Comparison of ENCODE assay signal across 11 mouse cellular contexts in genomic region chr4:101254606-101255349, GRCm38 (mm10). TPM values are rescaled to one million over a fixed set of nuclear protein-coding genes. Genes with fewer than 3 reads are reported as not detected.
DNase-seq lines count a peak whose midpoint lies in the region; ATAC-seq lines count a peak whose summit lies in the region.
"Had no signal": no experiment of that assay in that cellular context is flagged by ENCODE, and none has a peak within 500 bp of the region (broad histone marks: within the 10 kb centered on the region; RNA-seq: fewer than 3 reads in every experiment).

No protein-coding gene starts in this region.

- H3K4me1 ChIP-seq in heart, embryonic 12.5 days (replicated peaks): peaks cover 49% of the 10 kb centered on the region
- peaks cover 82% of the 10 kb centered on the region for H3K4me1 ChIP-seq in liver, embryonic 15.5 days (replicated peaks)
- H3K4me1 ChIP-seq in stomach, embryonic 15.5 days: peaks cover 23% of the 10 kb centered on the region; the same call in 1 of the 2 replicates
- H3K4me1 ChIP-seq in kidney, embryonic 14.5 days (ENCODE audit: control insufficient read depth, insufficient read depth, low read length): peaks cover 9% of the 10 kb centered on the region; the same call in 1 of the 2 replicates

- no peaks in the 10 kb centered on the region for H3K27me3 ChIP-seq in heart, embryonic 12.5 days (replicated peaks)
- H3K27me3 ChIP-seq in liver, embryonic 15.5 days: no peaks in the 10 kb centered on the region
- no peaks in the 10 kb centered on the region for H3K27me3 ChIP-seq in stomach, embryonic 15.5 days (replicated peaks)
- H3K27me3 ChIP-seq in kidney, embryonic 14.5 days (ENCODE audit: control insufficient read depth, insufficient read depth, low read length): no peaks in the 10 kb centered on the region

- peak overlapping the region; percentile 20; the same call in 1 of the 2 replicates for H3K27ac ChIP-seq in heart, embryonic 12.5 days (ENCODE audit: poor library complexity, severe bottlenecking)
- peak overlapping the region; percentile 21; the same call in 1 of the 2 replicates for H3K27ac ChIP-seq in liver, embryonic 15.5 days (replicated peaks)
- peak overlapping the region; percentile 16; the same call in 1 of the 2 replicates for H3K27ac ChIP-seq in stomach, embryonic 15.5 days
- H3K27ac ChIP-seq in kidney, embryonic 14.5 days (ENCODE audit: low read depth, low read length): no peak overlapping the region

- no peaks in the 10 kb centered on the region for H3K9me3 ChIP-seq in heart, embryonic 12.5 days (replicated peaks)
- no peaks in the 10 kb centered on the region for H3K9me3 ChIP-seq in liver, embryonic 15.5 days (replicated peaks)
- no peaks in the 10 kb centered on the region for H3K9me3 ChIP-seq in stomach, embryonic 15.5 days
- H3K9me3 ChIP-seq in kidney, embryonic 14.5 days (ENCODE audit: control insufficient read depth, low read length): no peaks in the 10 kb centered on the region

- 69% methylated on average over 8 of the region's 8 CpGs for WGBS in heart, embryonic 12.5 days
- WGBS in liver, embryonic 15.5 days (ENCODE audit: insufficient replicate concordance): 30% methylated on average over 8 of the region's 8 CpGs
- WGBS in stomach, embryonic 15.5 days: 57% methylated on average over 8 of the region's 8 CpGs
- WGBS in kidney, embryonic 14.5 days: 71% methylated on average over 8 of the region's 8 CpGs

- intact Hi-C loops in heart, postnatal 14 days (cut with DNase I): no loop called here

- H3K9ac ChIP-seq in heart, embryonic 12.5 days: no peak overlapping the region
- no peak overlapping the region for H3K9ac ChIP-seq in liver, embryonic 15.5 days
- H3K9ac ChIP-seq in stomach, embryonic 15.5 days: no peak overlapping the region
- H3K9ac ChIP-seq in kidney, embryonic 14.5 days (ENCODE audit: low read depth, low read length): no peak overlapping the region

- ATAC-seq in heart, embryonic 12.5 days (ENCODE audit: insufficient number of reproducible peaks, low FRiP score): no peak
- no peak for ATAC-seq in liver, embryonic 15.5 days (ENCODE audit: insufficient read depth)
- ATAC-seq in stomach, embryonic 15.5 days (ENCODE audit: insufficient read depth, low FRiP score, low read depth): no peak
- no peak for ATAC-seq in kidney, embryonic 14.5 days (ENCODE audit: low FRiP score, low TSS enrichment)
- ATAC-seq: forebrain, embryonic 14.5 days had no signal

- no peak overlapping the region for H3K4me3 ChIP-seq in heart, embryonic 12.5 days
- no peak overlapping the region for H3K4me3 ChIP-seq in liver, embryonic 15.5 days (replicated peaks)
- no peak overlapping the region for H3K4me3 ChIP-seq in stomach, embryonic 15.5 days (replicated peaks)
- no peak overlapping the region for H3K4me3 ChIP-seq in kidney, embryonic 14.5 days (ENCODE audit: low read length)

- H3K36me3 ChIP-seq in heart, embryonic 12.5 days: no peaks in the 10 kb centered on the region
- H3K36me3 ChIP-seq in liver, embryonic 15.5 days (replicated peaks): no peaks in the 10 kb centered on the region
- no peaks in the 10 kb centered on the region for H3K36me3 ChIP-seq in stomach, embryonic 15.5 days
- H3K36me3 ChIP-seq in kidney, embryonic 14.5 days (ENCODE audit: control insufficient read depth, insufficient read depth, low read length): no peaks in the 10 kb centered on the region

- no peak overlapping the region for H3K4me2 ChIP-seq in heart, embryonic 12.5 days
- H3K4me2 ChIP-seq in liver, embryonic 15.5 days: peak overlapping the region; percentile 11; the same call in 1 of the 2 replicates
- no peak overlapping the region for H3K4me2 ChIP-seq in stomach, embryonic 15.5 days
- no peak overlapping the region for H3K4me2 ChIP-seq in kidney, embryonic 14.5 days (replicated peaks; ENCODE audit: low read depth, low read length)

- no peak for DNase-seq in heart, postnatal 14 days
- DNase-seq in thymus, postnatal 0 days (ENCODE audit: low spot score): peak; percentile 49
- DNase-seq in thymus, postnatal 25 days: no peak
- no peak for DNase-seq in adrenal gland, adult 18-20 months (ENCODE audit: low spot score in 2 of 2)
- DNase-seq: kidney, adult 18-20 months; lung, postnatal 10 days had no signal

RNA-seq across cellular contexts. Expression of gene Jak1, which starts 10.3 kb away (rescaled TPM):
- 69.1 and 77.0 TPM in 2 replicates for polyA plus RNA-seq in heart, embryonic 12.5 days (2016; fragmentation: Nextera tagmentation; extraction: Ambion mirVana)
- 10 to 100 TPM; 74.9 to 79.6 TPM for total RNA-seq in heart, postnatal 14 days (2021)
- 146 and 151 TPM in 2 replicates for polyA plus RNA-seq in thymus, postnatal 0 days (2015; fragmentation: Nextera tagmentation; extraction: Ambion mirVana)
- polyA plus RNA-seq in liver, embryonic 15.5 days (2015; fragmentation: Nextera tagmentation; extraction: Ambion mirVana): 42.4 and 44.7 TPM in 2 replicates
- 84.5 and 91.5 TPM in 2 replicates for polyA plus RNA-seq in stomach, embryonic 15.5 days (2015; fragmentation: Nextera tagmentation; extraction: Ambion mirVana)
- total RNA-seq in adrenal gland, adult 18-20 months (2021): 100 to 1,000 TPM; 111 to 141 TPM
- 56.0 and 110 TPM in 2 replicates for polyA plus RNA-seq in kidney, embryonic 14.5 days (2014; fragmentation: Nextera tagmentation; extraction: Ambion mirVana)
